Mouse (Mus musculus) embryonic fibroblast, embryonic 13.5 days (primary cell): Measurements from ENCODE around the gene Ift57. TPM values are rescaled to one million over a fixed set of nuclear protein-coding genes. Genes with fewer than 3 reads are reported as not detected.

ENCODE experiments used
- H3K27ac ChIP-seq: 2 replicates; pipeline ENCODE4 v1.5.1; 2012; ENCODE audit warnings: low read length, control low read depth, inconsistent platforms; ENCODE audit not compliant: insufficient read depth
- H3K4me1 ChIP-seq: 2 replicates; pipeline ENCODE4 v1.6.1; 2011; ENCODE audit warnings: low read length; ENCODE audit not compliant: control insufficient read depth, insufficient read depth
- H3K4me3 ChIP-seq: 2 replicates; pipeline ENCODE4 v1.5.1; 2011; ENCODE audit warnings: mild to moderate bottlenecking, control low read depth, low read length; ENCODE audit not compliant: insufficient read depth
- CTCF ChIP-seq: IDR thresholded peaks from 2 replicates; pipeline ENCODE4 v1.5.1; 2011; ENCODE audit warnings: mild to moderate bottlenecking, control low read depth, low read length, moderate library complexity, borderline replicate concordance; ENCODE audit not compliant: insufficient read depth
- POLR2A ChIP-seq: IDR thresholded peaks from 2 replicates; pipeline ENCODE4 v1.6.1; 2011; ENCODE audit warnings: low read depth, mild to moderate bottlenecking, control low read depth, low read length, moderate library complexity
- polyA plus RNA-seq: library from polyadenylated mRNA; stranded (reverse); fragments of >200 nt; gene quantifications from 2 replicates; pipeline ENCODE4 v1.2.4, GENCODE M21; 2011; ENCODE audit warnings: low read depth; ENCODE audit not compliant: missing spikeins, insufficient read length

Gene Ift57
- polyA plus RNA-seq, 1 experiment: 22.5 TPM

GRCm38 (mm10) chr16:49800996-49801395 lies 102.0 kb downstream of the Ift57 start:
- Histone ChIP-seq H3K27ac (no peak overlapping the region), H3K4me1 (no peaks in the 10 kb centered on the region), H3K4me3 (no peak overlapping the region)
- TF ChIP-seq POLR2A: no peak
- no peak for TF ChIP-seq CTCF

- no peak overlapping the region for H3K27ac ChIP-seq
- no peaks in the 10 kb centered on the region for H3K4me1 ChIP-seq
- no peak overlapping the region for H3K4me3 ChIP-seq
- no peak for TF ChIP-seq POLR2A
- no peak for TF ChIP-seq CTCF
Measured at GRCm38 (mm10) chr16:49801399-49801798, 102.4 kb downstream of the Ift57 start.

GRCm38 (mm10) chr16:49802993-49803392 lies 104.0 kb downstream of the Ift57 start:
- TF ChIP-seq POLR2A (no peak), CTCF (no peak)
- Histone ChIP-seq H3K4me1 (no peaks in the 10 kb centered on the region), H3K4me3 (no peak overlapping the region), H3K27ac (no peak overlapping the region)

GRCm38 (mm10) chr16:49803932-49804461 lies 105.0 kb downstream of the Ift57 start:
- Histone ChIP-seq H3K4me1 (no peaks in the 10 kb centered on the region), H3K27ac (no peak overlapping the region), H3K4me3 (no peak overlapping the region)
- TF ChIP-seq POLR2A (no peak), CTCF (no peak)

- no peaks in the 10 kb centered on the region for H3K4me1 ChIP-seq
- no peak overlapping the region for H3K4me3 ChIP-seq
- no peak overlapping the region for H3K27ac ChIP-seq
- TF ChIP-seq CTCF (no peak), POLR2A (no peak)
Measured at GRCm38 (mm10) chr16:49806920-49807319, 107.9 kb downstream of the Ift57 start.

- TF ChIP-seq POLR2A (no peak), CTCF (no peak)
- Histone ChIP-seq H3K4me3 (no peak overlapping the region), H3K4me1 (no peaks in the 10 kb centered on the region), H3K27ac (no peak overlapping the region)
Measured at GRCm38 (mm10) chr16:49807419-49807841, 108.4 kb downstream of the Ift57 start.

GRCm38 (mm10) chr16:49807862-49808430 lies 108.9 kb downstream of the Ift57 start:
- TF ChIP-seq POLR2A (no peak), CTCF (no peak)

GRCm38 (mm10) chr16:49811897-49812296 lies 112.9 kb downstream of the Ift57 start:
- peaks cover 9% of the 10 kb centered on the region for H3K4me1 ChIP-seq
- H3K4me3 ChIP-seq: no peak overlapping the region
- H3K27ac ChIP-seq: no peak overlapping the region
- TF ChIP-seq POLR2A (no peak), CTCF (no peak)

More at GRCm38 (mm10) chr16:49807862-49808430, 108.9 kb downstream of the Ift57 start:
- Histone ChIP-seq H3K4me1 (peaks cover 3% of the 10 kb centered on the region), H3K4me3 (no peak overlapping the region), H3K27ac (no peak overlapping the region)

- no peak overlapping the region for H3K4me3 ChIP-seq
- H3K27ac ChIP-seq: peak overlapping the region; percentile 91
- peaks cover 9% of the 10 kb centered on the region for H3K4me1 ChIP-seq
- TF ChIP-seq CTCF (no peak), POLR2A (no peak)
Measured at GRCm38 (mm10) chr16:49812821-49813616, 114.0 kb downstream of the Ift57 start.

- Histone ChIP-seq H3K4me3 (no peak overlapping the region), H3K27ac (no peak overlapping the region), H3K4me1 (peaks cover 11% of the 10 kb centered on the region)
- no peak for TF ChIP-seq CTCF
- no peak for TF ChIP-seq POLR2A
Measured at GRCm38 (mm10) chr16:49814419-49814818, 115.4 kb downstream of the Ift57 start.

Other genes with a start within 250 kb of the Ift57 start
- 84.6 and 124 TPM in 2 replicates for gene Cd47, start 101.3 kb downstream of the Ift57 start, polyA plus RNA-seq